Mouse (Mus musculus) activated CD4-positive, CD25-positive, alpha-beta regulatory T cell, adult 4 months (primary cell): Measurements from ENCODE around the gene Cys1. TPM values are rescaled to one million over a fixed set of nuclear protein-coding genes. Genes with fewer than 3 reads are reported as not detected.
A peak's percentile ranks its signal among the peaks of the same experiment; 100 is the strongest.
"Not testable (repeated sequence)": the region's sequence is repeated elsewhere in the genome, so short reads cannot be mapped to it uniquely, and the experiment has no call there.

Experiments used
- ATAC-seq: one replicate; pipeline ENCODE4 v1.8.0; 2017
- polyA plus RNA-seq, 2 experiments: library from polyadenylated mRNA; unstranded; fragments of 100-300 nt; shearing (Covaris generic); gene quantifications; one replicate each; pipeline ENCODE4 v1.2.1; 2017

Gene Cys1
- under 1 TPM in 1 of 2 experiments, not detected in 1; 0.60 TPM for polyA plus RNA-seq

GRCm38 (mm10) chr12:24681286-24682023 is at the start of gene Cys1:
TSS of gene Cys1 (minus strand) at chr12:24681813.
- ATAC-seq, result no peak

GRCm38 (mm10) chr12:24724369-24724768 is 42.8 kb upstream of the Cys1 start:
- no peak for ATAC-seq

GRCm38 (mm10) chr12:24723859-24724258 is 42.2 kb upstream of the Cys1 start:
- ATAC-seq, result no peak

GRCm38 (mm10) chr12:24723434-24723833 is 41.8 kb upstream of the Cys1 start:
- no peak for ATAC-seq

GRCm38 (mm10) chr12:24716721-24717301 is 35.2 kb upstream of the Cys1 start:
- peak; percentile 75 for ATAC-seq

- ATAC-seq, result no peak
Measured at GRCm38 (mm10) chr12:24715268-24715896, 33.8 kb upstream of the Cys1 start.

- no peak for ATAC-seq
Measured at GRCm38 (mm10) chr12:24714579-24715255, 33.1 kb upstream of the Cys1 start.

GRCm38 (mm10) chr12:24712396-24712795 is 30.8 kb upstream of the Cys1 start:
- ATAC-seq, result no peak

GRCm38 (mm10) chr12:24710672-24711071 is 29.1 kb upstream of the Cys1 start:
- ATAC-seq, result no peak

GRCm38 (mm10) chr12:24709831-24710508 is 28.4 kb upstream of the Cys1 start:
- peak; percentile 48 for ATAC-seq

GRCm38 (mm10) chr12:24709409-24709808 is 27.8 kb upstream of the Cys1 start:
- peak; percentile 10 for ATAC-seq

- no peak for ATAC-seq
Measured at GRCm38 (mm10) chr12:24708824-24709218, 27.2 kb upstream of the Cys1 start.

- peak; percentile 79 for ATAC-seq
Measured at GRCm38 (mm10) chr12:24707954-24708823, 26.6 kb upstream of the Cys1 start, which contains the start of gene Rrm2. TSS of gene Rrm2 (plus strand) at chr12:24708241.

GRCm38 (mm10) chr12:24707480-24707802 is 25.8 kb upstream of the Cys1 start:
- no peak for ATAC-seq

- ATAC-seq, result no peak
Measured at GRCm38 (mm10) chr12:24706764-24707479, 25.3 kb upstream of the Cys1 start.

- no peak for ATAC-seq
Measured at GRCm38 (mm10) chr12:24705502-24706263, 24.1 kb upstream of the Cys1 start.

- no peak for ATAC-seq
Measured at GRCm38 (mm10) chr12:24703013-24703412, 21.4 kb upstream of the Cys1 start.

GRCm38 (mm10) chr12:24701621-24702020 is 20.0 kb upstream of the Cys1 start:
- not testable (repeated sequence) for ATAC-seq

- ATAC-seq, result no peak
Measured at GRCm38 (mm10) chr12:24699578-24699977, 18.0 kb upstream of the Cys1 start.

GRCm38 (mm10) chr12:24698514-24698913 is 16.9 kb upstream of the Cys1 start:
- ATAC-seq, result no peak
